Comparison of ENCODE assay signal across 1 mouse cellular context in genomic region chr10:86705318-86705921, GRCm38 (mm10).
A peak's percentile ranks its signal among the peaks of the same experiment; 100 is the strongest.
TF ChIP-seq lines count a peak whose summit lies in the region.

TSS of gene Hsp90b1 (minus strand) at chr10:86705509.
TSS of gene Ttc41 (plus strand) at chr10:86705811.

TF ChIP-seq in MEL, 35 proteins besides CTCF, POLR2A, EP300 and RAD21 (continued from another document):
- TF ChIP-seq NELFE (IDR thresholded peaks at IDR 0.05; ENCODE audit: low read depth, low read length), result peak; percentile 99
- TF ChIP-seq MAZ (IDR thresholded peaks at IDR 0.05; ENCODE audit: low read depth, low read length), result peak; percentile 93
- TF ChIP-seq POLR2AphosphoS5 (IDR thresholded peaks at IDR 0.05; ENCODE audit: borderline replicate concordance, low read depth, low read length), result no peak
- no peak for TF ChIP-seq MEF2A (IDR thresholded peaks at IDR 0.05; ENCODE audit: extremely low read depth, insufficient replicate concordance, low read depth, low read length, poor library complexity, severe bottlenecking)
- no peak for TF ChIP-seq KAT2A (conservative IDR thresholded peaks at IDR 0.05; ENCODE audit: low read depth, low read length)
- peak; percentile 69; the same call in 1 of the 2 replicates for TF ChIP-seq MYC (IDR thresholded peaks at IDR 0.05; ENCODE audit: low read depth, low read length)
- no peak for TF ChIP-seq MAFK (IDR thresholded peaks at IDR 0.05; ENCODE audit: borderline replicate concordance, low read depth, low read length)
- TF ChIP-seq SMC3 (IDR thresholded peaks at IDR 0.05; ENCODE audit: low read depth, low read length), result no peak
- TF ChIP-seq TAL1 (IDR thresholded peaks at IDR 0.05; ENCODE audit: low read length), result no peak
- TF ChIP-seq ZNF384 (IDR thresholded peaks at IDR 0.05; ENCODE audit: low read depth, low read length), result no peak
- TF ChIP-seq E2F4 (IDR thresholded peaks at IDR 0.05; ENCODE audit: borderline replicate concordance, low read depth, low read length), result no peak; the same call in 1 of the 2 replicates
TF ChIP-seq in MEL: peak in this region for 15.
